Mouse (Mus musculus): ENCODE data around the gene Gm4871.
A peak's percentile ranks its signal among the peaks of the same experiment; 100 is the strongest.
"Not testable (repeated sequence)": the region's sequence is repeated elsewhere in the genome, so short reads cannot be mapped to it uniquely, and the experiment has no call there.

The Gm4871 gene

DNA sequence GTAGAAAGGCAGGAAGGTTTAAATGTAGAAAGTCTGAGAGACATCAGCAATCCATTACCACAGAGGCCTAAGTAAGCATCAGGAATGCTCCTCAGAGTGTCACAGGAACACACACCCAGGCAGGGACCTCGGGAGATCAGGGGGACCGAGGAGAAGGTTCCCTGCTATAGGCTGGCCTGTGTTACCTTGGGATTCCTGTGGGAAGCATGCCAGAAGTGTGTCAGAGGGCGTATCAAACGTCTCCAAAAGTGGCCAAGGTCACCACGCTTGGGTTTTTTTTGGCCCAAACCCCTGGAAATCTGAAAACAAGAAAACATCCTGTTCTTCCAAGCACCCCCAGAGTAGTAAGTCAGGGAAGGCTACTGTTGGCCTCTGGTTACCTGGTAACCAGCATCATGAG, at the start of gene Gm4871:
Gene Gm4871, minus strand, starts transcription at position 364 of the 400 bp plus-strand sequence.
- not testable (repeated sequence) for DNase-seq (ENCODE audit: low spot score in 2 of 2)

DNA sequence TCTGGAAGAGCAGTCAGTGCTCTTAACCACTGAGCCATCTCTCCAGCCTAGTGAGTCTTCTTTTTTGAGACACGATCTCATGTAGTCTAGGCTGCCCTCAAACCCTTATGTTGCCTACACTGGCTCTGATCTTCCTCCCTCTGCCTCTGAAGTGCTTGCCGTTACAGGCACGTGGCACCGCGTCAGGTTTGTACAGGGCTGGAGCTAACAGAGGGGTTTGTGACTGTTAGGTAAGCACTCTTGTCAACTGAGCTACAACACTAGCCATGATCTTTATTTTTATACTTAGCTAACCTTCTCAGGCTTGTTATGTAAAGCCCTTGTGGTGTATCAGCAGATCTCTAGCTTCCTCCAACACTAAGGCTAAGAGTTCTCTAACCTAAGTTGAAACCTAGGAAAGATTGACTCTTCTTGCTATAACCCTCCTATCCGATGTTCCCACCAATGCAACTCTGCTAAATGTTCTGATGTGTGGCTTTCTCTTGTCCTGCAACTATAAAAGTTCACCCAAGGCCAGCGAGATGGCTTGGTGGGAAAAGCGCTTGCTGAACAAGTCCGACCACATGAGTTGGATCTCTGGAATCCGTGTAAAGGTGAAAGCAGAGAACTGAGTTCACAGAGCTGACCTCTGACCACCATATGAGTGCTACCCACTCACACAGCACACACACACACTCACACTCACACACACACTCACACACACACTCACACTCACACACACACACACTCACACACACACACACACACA, 49.5 kb upstream of the Gm4871 start:
- DNase-seq (ENCODE audit: low spot score in 2 of 2), result no peak

DNA sequence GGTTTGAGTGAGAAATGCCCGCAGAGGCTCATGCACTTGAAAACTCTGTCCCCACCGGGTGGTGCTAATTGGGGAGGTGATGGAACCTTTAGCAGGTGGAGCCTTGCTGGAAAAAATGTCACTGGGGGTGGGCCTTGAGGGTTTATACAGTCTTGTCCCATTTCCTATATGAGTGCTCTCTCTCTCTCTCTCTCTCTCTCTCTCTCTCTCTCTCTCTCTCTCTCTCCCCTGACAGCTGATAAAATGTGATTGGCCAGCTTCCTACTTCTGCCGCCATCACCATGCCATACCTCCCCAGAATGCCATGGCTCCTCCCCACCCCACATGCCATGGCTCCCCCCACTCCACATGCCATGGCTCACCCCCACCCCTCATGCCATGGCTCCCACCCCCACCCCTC, 42.5 kb upstream of the Gm4871 start:
- no peak for DNase-seq (ENCODE audit: low spot score in 2 of 2)

DNA sequence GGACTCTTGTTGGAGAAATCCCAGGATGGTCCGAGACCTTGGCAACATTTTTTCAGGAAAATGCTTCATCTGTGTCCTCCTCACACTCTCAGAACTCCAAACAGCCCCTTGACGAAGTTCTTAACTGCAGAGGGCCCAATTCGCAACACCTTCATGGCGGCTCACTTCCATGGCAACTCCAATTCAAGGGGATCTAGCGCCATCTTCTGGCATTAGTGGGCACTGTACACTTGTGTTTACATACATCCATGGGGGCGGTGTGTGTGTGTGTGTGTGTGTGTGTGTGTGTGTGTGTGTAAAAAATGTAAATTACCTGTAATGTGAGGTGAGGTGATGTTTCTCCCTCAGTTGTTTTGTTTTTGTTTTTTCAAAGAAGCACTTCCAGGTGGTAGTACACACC, 38.8 kb upstream of the Gm4871 start:
- DNase-seq (ENCODE audit: low spot score in 2 of 2), result no peak

DNA sequence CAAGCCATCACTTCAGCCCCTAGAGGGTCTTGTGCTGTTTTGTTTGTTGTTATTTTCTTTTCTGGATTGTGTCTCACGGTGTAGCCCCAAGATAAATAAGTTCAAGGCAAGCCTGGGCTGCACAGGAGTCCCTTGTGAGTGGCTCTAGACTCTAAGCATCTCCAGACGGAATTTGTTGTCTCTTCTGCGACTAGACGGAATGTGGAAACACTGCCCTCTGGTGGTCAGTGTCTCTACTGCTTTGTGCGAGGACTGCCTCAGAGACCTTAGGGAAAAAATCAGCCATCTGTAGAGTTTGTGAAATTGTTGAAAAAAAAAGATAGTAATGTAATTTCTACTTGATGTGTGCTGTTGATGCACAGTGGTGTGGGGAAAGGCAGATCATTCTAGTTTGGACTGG, 37.2 kb upstream of the Gm4871 start:
- peak; percentile 10 to 72 for DNase-seq (ENCODE audit: low spot score in 2 of 2)

DNA sequence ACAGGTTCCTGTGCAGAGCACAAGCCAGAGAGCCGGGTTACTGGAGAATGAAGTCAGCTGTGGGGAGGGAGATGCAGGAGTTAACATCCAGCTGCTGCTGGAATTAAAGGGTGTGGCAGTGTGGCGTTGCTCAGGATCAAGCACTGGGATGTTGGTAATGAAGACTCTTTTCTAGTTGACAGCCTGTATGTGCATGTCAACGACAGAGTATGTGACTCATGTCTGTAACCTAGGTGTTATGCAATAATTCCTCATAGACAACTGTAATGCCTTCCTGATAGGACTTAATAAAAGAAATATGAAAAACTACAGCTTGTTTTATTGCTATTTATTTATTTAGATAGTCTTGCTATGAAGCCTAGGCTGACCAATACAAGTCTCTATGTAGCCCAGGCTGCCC, 36.3 kb upstream of the Gm4871 start:
- no peak for DNase-seq (ENCODE audit: low spot score in 2 of 2)

DNA sequence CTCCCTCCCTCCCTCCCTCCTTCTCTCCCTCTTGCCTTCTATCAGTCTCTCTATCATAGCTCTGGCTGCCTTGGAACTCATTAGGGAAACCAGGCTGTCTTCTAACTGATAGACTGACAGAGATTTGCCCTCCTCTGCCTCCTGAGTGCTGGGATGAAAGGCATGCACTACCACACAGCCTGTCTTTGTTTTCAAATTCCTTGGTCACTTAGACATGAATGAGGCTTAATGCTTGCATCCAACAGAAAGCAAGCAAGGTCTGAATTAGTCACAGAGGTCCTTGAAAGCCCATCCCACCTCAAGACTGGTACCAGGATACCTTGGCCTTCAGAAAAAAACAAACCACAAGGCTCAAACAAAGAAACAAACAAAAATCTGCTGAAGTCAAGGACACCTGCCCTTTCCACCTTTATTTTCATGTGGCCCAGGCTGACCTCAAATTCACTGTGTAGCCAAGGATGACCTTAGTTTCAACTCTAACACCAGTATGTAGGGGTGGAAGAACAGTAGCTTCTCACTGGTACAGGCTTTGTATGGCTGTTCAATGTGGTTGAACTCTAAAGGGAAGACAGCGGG, 32.3 kb upstream of the Gm4871 start:
- no peak for DNase-seq (ENCODE audit: low spot score in 2 of 2)

DNA sequence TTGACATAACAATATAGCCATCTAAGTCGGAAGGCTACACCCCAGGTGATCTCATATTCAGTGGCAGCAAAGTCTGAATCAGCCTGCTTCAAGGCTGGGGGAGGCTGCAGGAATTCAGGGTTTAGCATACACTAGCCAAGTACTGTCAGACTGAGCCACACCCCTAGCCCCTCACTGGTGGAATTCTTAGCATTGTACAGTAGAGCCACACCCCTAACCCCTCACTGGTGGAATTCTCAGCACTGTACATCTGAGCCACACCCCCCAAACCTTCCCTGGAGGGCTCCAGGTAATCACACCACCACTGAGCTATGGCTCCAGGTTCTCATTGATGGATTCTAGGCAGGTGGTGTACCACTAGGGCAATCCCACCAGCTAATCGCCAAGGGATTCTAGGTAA, 27.0 kb upstream of the Gm4871 start:
- no peak for DNase-seq (ENCODE audit: low spot score in 2 of 2)

DNA sequence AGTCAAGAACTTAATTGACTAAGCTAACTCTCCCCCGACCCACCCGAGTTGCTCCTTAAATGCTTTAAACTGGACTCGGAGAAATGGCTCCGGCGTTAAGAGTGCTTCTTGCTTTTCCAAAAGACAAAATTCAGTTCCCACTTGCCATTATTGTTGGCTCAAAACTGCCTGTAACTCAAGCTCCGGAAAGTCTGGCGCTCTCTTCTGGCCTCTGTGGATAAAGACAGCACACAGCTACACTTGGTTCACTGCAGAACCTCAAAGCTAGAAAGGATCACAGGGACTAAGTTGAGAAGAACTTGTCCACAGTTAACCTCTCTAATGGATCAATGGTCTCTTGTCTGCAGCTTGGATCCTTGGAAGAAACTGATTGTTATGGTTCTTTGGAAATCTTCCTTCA, 26.2 kb upstream of the Gm4871 start:
- no peak for DNase-seq (ENCODE audit: low spot score in 2 of 2)

DNA sequence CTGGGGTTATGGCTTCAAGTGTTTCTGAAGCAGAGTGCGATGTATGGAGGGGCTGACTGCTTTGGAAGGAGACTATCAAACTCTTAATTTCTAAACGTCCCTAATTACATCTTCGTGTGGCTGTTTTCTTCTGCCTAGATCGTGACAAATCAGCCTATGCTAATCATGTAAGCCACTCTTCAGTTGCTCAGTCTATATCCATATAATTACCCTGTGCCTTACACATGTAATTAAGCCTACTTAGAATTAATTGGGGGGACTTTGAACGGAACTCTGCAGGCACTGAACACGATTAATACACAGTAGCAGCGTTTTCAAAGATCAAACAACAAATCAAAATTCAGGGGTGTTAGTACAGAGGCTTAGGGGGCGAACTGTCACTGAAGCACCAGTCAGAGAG, 25.4 kb upstream of the Gm4871 start:
- DNase-seq (ENCODE audit: low spot score in 2 of 2), result no peak

DNA sequence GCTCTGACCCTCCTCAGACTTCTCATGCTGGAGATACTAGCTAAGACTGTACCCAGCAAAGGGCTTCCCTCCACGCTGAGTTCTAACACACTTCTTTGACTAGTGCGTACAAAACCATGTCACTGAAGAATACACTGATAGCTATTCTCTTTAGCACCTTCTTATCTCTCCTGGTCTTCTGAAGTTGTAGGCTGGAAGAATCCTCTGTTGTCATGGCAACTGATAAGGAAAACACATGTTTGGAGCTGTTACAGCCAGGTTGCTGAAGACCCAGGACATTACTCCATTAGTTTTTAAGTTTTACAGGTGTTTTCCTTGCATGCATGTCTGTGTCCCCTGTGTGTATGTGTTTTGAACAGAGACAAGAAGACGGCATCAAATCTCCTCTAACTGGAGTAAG, 21.6 kb upstream of the Gm4871 start:
- not testable (repeated sequence) for DNase-seq (ENCODE audit: low spot score in 2 of 2)

DNA sequence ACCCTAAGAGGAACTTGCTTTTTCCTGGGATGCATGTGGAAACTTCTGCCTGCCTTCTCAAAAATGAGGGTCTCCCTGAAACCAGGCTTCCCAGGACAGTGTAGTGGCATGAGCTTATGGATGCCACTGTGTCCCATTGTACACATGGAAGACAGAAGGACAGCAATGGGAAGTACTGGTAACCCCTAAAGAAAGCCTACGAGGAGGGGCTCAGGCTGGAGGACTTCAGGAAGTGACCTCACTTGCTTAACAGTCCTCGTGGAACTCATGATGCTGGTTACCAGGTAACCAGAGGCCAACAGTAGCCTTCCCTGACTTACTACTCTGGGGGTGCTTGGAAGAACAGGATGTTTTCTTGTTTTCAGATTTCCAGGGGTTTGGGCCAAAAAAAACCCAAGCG, 10.1 kb upstream of the Gm4871 start, which contains the start of gene 1700018F24Rik:
Gene 1700018F24Rik, plus strand, starts transcription at position 301 of the 400 bp plus-strand sequence.
- DNase-seq (ENCODE audit: low spot score in 2 of 2), result not testable (repeated sequence)

DNA sequence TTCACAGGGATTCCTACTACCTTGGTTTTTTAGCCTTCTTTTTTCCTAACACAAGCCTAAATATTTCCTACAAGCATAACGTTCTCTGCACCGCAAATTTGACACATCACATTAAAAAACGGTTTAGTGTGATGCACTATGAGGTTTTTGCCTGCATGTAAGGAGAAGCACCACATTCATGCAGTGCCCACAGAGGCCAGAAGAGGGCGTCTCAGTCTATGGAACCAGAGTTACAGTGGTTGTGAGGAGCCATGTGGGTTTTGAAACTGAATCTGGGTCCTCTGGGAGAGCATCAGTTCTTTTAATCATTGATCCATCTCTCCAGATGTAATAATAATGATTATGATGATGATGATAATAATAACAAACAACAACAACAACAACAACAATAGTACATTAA, 9.1 kb upstream of the Gm4871 start:
- DNase-seq (ENCODE audit: low spot score in 2 of 2), result peak in 1 of 2 experiments; percentile 5

DNA sequence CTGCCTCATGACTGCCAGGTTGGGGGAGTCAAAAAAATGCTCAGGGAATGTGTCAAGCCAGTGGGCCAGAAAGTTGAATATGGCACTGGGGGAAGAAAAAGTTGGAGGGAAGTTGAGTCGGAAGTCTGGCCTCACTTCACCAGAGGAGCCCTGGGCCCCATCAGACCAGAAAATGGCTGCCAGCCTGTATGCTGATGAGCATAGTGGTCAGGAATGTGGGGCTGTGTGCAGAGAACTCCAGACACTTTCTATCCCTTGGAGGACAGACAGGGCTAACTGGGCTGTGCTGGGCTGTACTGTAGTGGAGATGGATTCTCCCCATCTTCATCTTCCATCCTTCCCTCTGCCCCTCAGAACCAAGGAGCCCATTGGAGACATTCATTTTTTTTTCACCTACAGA, 2.1 kb downstream of the Gm4871 start:
- DNase-seq (ENCODE audit: low spot score in 2 of 2), result not testable (repeated sequence)

DNA sequence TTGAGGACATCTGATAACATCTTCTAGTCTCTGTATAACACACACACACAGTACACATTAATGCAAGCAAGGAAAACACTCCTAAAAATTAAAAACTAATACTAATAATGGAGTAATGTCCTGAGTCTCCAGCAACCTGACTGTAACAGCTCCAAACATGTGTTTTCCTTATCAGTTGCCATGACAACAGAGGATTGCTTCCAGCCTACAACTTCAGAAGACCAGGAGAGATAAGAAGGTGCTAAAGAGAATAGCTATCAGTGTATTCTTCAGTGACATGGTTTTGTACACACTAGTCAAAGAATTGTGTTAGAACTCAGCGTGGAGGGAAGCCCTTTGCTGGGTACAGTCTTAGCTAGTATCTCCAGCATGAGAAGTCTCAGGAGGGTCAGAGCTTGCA, 11.8 kb downstream of the Gm4871 start:
- not testable (repeated sequence) for DNase-seq (ENCODE audit: low spot score in 2 of 2)

DNA sequence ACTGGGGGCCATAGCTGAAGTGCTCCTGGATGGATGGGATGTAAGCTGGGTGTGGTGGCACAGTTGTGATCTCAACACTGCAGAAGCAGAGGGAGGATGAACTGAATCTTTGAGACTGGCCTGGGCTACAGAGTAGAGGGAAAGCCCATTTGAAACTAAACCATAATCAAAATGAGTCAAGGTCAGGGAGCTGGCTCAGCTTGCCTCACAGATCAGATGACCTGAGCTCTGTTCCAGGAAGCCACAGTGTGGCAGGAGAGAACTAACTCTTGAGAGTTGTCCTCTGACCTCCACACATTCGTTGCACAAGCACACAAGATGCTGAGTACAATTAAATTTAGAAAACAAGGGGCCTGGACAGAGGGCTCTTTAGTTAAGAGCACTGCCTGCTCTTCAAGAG, 12.3 kb downstream of the Gm4871 start:
- DNase-seq (ENCODE audit: low spot score in 2 of 2), result not testable (repeated sequence)

DNA sequence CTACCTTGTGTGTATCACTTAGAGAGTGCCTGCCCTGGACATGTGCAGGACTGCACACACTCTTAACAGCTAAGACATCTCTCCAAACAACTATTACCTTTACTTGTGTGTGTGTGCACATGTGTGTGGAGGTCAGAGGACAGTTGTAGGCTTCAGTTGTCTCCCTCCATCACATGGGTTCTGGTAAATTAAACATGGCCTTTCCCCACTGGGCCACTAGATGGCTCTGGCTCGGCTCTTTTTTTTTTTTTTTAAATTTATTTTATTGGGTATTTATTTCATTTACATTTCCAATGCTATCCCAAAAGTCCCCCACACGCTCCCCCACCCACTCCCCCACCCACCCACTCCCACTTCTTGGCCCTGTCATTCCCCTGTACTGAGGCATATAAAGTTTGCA, 15.8 kb downstream of the Gm4871 start:
- DNase-seq (ENCODE audit: low spot score in 2 of 2), result not testable (repeated sequence)

DNA sequence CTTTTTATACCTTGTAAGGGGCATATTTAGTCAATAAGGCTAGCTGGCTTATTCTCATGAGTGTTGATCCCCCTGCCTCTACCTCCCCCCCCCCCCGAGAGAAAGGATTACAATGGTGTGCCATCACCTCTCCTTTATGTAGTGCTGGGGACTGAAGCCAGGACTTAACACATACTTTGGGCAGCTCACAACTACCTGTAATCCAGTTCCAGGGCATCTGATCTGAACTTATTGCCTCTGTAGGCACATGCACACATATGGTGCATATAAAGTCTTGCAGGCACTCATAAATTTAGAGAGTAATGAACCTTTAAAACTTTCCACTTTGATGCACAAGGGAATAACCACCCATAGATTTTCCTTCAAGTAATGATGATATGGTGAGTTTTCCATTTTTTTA, 18.3 kb downstream of the Gm4871 start:
- no peak for DNase-seq (ENCODE audit: low spot score in 2 of 2)

DNA sequence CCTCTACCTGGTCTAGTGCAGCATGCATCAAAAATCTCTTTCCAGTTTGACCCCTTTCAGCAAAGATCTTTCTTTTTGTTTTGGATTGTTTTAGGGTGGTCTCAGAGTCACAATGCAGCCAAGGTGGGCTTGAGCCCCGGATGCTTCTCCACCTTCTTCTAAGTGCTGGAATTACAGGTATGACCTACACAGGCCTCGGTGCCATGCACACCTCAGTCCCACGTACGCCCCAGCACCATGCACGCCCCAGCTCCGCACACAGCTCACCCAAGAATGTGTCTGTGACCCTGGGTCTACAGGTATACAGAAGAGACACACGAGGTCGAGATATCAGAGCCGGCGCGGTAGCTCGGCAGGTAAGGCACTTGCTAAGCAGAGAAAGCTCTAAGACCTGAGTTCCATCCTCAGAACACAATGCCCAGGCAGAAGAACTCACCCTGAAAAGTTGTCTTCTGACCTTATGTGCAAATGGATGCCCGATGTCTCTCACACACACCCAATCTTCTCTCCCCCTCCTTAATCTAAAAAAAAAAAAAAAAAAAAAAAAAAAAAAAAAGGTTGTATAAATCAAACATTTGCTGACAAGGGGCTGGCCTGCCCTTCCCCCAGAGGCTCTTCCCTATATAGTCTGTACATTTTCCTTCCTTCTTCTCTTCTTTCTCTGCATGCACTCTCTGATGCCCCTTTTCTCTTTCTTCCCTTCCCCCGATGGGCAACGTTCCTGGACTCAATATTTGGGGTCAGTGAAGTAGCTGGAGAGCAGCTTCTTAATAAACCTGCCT, 23.5 kb downstream of the Gm4871 start:
- DNase-seq (ENCODE audit: low spot score in 2 of 2), result no peak

DNA sequence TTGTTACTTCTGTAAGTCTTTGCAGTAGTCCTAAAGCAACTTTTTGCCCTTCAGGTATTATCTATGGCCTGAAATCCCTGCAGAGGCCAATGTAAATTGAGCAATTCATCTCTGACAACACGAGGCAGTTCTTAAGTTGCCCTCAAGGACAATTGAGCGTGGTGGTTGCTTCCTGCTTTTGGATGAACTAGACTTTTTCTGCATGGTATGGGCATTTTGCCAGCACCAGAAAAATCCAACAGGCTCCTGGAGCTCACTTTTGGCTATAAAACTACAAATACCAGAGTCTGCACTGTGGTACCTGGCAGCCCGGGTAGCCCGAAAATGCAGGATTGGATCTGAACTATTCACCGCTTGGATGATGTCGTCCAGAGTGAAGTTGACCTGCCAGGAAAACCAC, 27.0 kb downstream of the Gm4871 start:
- DNase-seq (ENCODE audit: low spot score in 2 of 2), result no peak

DNA sequence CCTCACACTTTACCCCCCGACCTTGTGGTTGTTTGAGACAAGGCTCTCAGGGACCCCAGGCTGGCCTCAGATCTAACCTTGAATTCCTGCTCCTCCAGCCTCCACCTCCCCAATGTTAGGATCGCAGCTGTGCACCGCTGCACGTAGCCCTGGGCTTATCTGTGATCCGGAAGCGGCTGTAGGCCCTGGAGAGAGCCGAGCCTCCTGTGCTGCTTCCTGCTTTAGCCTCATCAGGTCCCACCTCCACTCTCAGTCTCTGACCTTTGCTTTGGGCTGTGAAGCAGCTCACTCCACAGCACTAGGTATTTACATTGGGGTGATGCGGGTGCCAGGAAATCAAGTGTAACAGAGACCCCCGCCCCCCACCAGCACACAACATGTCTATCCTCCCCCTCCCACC, 28.1 kb downstream of the Gm4871 start:
- no peak for DNase-seq (ENCODE audit: low spot score in 2 of 2)

DNA sequence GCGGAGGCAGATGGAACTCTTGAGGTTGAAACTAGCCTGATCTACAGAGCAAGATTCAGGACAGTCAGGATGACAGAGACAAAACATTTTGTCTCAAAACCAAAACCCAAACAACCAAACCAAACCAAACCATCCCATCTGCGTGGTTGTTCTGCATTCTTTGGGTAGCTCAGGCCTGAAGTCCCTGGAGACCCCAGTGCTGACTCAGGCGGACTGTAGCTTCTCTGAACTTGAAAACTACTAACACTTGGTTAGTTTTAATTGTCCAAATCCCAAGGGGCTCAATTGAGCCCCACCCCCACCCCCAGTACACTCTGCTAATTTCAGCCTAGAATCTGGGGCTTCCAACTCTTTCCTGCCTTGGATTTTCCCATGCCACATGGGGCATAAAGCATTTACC, 29.2 kb downstream of the Gm4871 start:
- no peak for DNase-seq (ENCODE audit: low spot score in 2 of 2)

DNA sequence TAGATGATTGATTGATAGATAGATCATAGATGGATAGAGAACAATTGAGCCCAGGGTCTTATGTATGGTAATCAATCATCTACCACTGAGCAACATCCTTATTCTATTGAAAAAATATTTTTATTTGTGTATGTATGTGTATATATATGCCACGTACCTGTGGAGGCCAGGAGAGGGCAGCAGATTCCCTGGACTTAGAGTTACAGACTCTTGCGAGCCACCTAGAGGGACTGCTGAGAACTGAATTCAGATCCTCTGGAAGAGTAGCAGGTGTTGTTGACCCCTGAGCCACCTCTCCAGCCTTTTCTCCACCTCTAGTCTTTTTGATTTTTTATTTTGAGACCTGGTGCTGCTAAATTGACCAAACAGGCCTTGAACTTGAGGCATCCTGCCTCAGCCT, 34.1 kb downstream of the Gm4871 start:
- no peak for DNase-seq (ENCODE audit: low spot score in 2 of 2)
